8 mouse cellular contexts compared by ENCODE assay signal in genomic region chr19:36348161-36348800, GRCm38 (mm10). TPM values are rescaled to one million over a fixed set of nuclear protein-coding genes. Genes with fewer than 3 reads are reported as not detected.
DNase-seq lines count a peak whose midpoint lies in the region; ATAC-seq and TF ChIP-seq lines count a peak whose summit lies in the region.

Gene Pcgf5, plus strand, starts transcription at chr19:36348309.

- H3K4me3 ChIP-seq in forebrain, embryonic 14.5 days (ENCODE audit: low read depth, low read length): peak within 1 kb of the TSS; percentile 84
- peak within 1 kb of the TSS; percentile 77 for H3K4me3 ChIP-seq in liver, postnatal 0 days (ENCODE audit: low read depth, low read length)
- H3K4me3 ChIP-seq in neural tube, embryonic 12.5 days: peak within 1 kb of the TSS; percentile 78
- peak within 1 kb of the TSS; percentile 79 for H3K4me3 ChIP-seq in stomach, embryonic 16.5 days (replicated peaks; ENCODE audit: low read length)

- intact Hi-C loops in heart, postnatal 14 days (cut with DNase I): loop anchor here (5.0 kb wide), 3 partner anchors 81 to 166 kb away; no protein-coding TSS in a partner anchor

- peak within 1 kb of the TSS; percentile 98 for H3K4me2 ChIP-seq in forebrain, embryonic 14.5 days (ENCODE audit: low read length)
- peak within 1 kb of the TSS; percentile 98 for H3K4me2 ChIP-seq in liver, postnatal 0 days (ENCODE audit: low read depth, low read length)
- H3K4me2 ChIP-seq in neural tube, embryonic 12.5 days (replicated peaks): peak within 1 kb of the TSS; percentile 100
- peak within 1 kb of the TSS; percentile 100 for H3K4me2 ChIP-seq in stomach, embryonic 16.5 days (ENCODE audit: low read depth, low read length)

- WGBS in forebrain, embryonic 14.5 days: under 1% methylated on average over 74 of the region's 92 CpGs
- WGBS in liver, postnatal 0 days (ENCODE audit: insufficient replicate concordance): 3% methylated on average over 66 of the region's 92 CpGs
- WGBS in neural tube, embryonic 12.5 days: 1% methylated on average over 90 of the region's 92 CpGs
- WGBS in stomach, embryonic 16.5 days: under 1% methylated on average over 67 of the region's 92 CpGs

- H3K27me3 ChIP-seq in forebrain, embryonic 14.5 days (replicated peaks; ENCODE audit: control insufficient read depth, insufficient read depth, low read length): peaks cover 12% of the 10 kb centered on the region; the same call in 1 of the 2 replicates
- peaks cover 37% of the 10 kb centered on the region for H3K27me3 ChIP-seq in liver, postnatal 0 days (ENCODE audit: insufficient read depth, low read length)
- H3K27me3 ChIP-seq in neural tube, embryonic 12.5 days (replicated peaks): peaks cover 54% of the 10 kb centered on the region
- peaks cover 23% of the 10 kb centered on the region for H3K27me3 ChIP-seq in stomach, embryonic 16.5 days (ENCODE audit: control insufficient read depth, insufficient read depth, low read length)

- TF ChIP-seq EP300 in liver, postnatal 0 days (IDR thresholded peaks at IDR 0.05; ENCODE audit: low read depth): no peak

- peak; percentile 78 for ATAC-seq in cerebellum, adult (ENCODE audit: insufficient number of reproducible peaks, low FRiP score, low TSS enrichment)
- ATAC-seq in forebrain, embryonic 14.5 days: peak; percentile 77
- ATAC-seq in liver, postnatal 0 days: peak; percentile 78
- ATAC-seq in neural tube, embryonic 12.5 days (ENCODE audit: low FRiP score, low read depth): peak; percentile 78
- peak; percentile 80 for ATAC-seq in stomach, embryonic 16.5 days (ENCODE audit: insufficient read depth, low FRiP score)

- H3K9ac ChIP-seq in forebrain, embryonic 14.5 days (ENCODE audit: low read length): peak within 1 kb of the TSS; percentile 68
- peak within 1 kb of the TSS; percentile 65 for H3K9ac ChIP-seq in liver, postnatal 0 days (replicated peaks)
- H3K9ac ChIP-seq in neural tube, embryonic 12.5 days: peak within 1 kb of the TSS; percentile 57
- H3K9ac ChIP-seq in stomach, embryonic 16.5 days (ENCODE audit: low read length): peak within 1 kb of the TSS; percentile 78

- no peaks in the 10 kb centered on the region for H3K9me3 ChIP-seq in forebrain, embryonic 14.5 days (replicated peaks; ENCODE audit: control insufficient read depth, low read length)
- no peaks in the 10 kb centered on the region for H3K9me3 ChIP-seq in liver, postnatal 0 days (ENCODE audit: low read length)
- H3K9me3 ChIP-seq in neural tube, embryonic 12.5 days: no peaks in the 10 kb centered on the region
- no peaks in the 10 kb centered on the region for H3K9me3 ChIP-seq in stomach, embryonic 16.5 days (replicated peaks; ENCODE audit: control insufficient read depth, low read length)

- no peak for TF ChIP-seq CTCF in liver, postnatal 0 days (IDR thresholded peaks at IDR 0.05; ENCODE audit: low read depth)

- peaks cover 9% of the 10 kb centered on the region for H3K4me1 ChIP-seq in forebrain, embryonic 14.5 days (ENCODE audit: control insufficient read depth, insufficient read depth, low read length)
- H3K4me1 ChIP-seq in liver, postnatal 0 days (ENCODE audit: insufficient read depth): peaks cover 5% of the 10 kb centered on the region; the same call in 1 of the 2 replicates
- peaks cover 5% of the 10 kb centered on the region; the same call in 1 of the 2 replicates for H3K4me1 ChIP-seq in neural tube, embryonic 12.5 days
- peaks cover 4% of the 10 kb centered on the region; the same call in 1 of the 2 replicates for H3K4me1 ChIP-seq in stomach, embryonic 16.5 days (ENCODE audit: control insufficient read depth, insufficient read depth, low read length)

- DNase-seq in CD4-positive, CD25-positive, alpha-beta regulatory T cell, adult 2 months (ENCODE audit: low read depth, low spot score): peak; percentile 82
- peak; percentile 78 for DNase-seq in forebrain, embryonic 14.5 days (ENCODE audit: low spot score)
- peak; percentile 78 to 82 for DNase-seq in heart, postnatal 14 days
- DNase-seq in layer of hippocampus, adult 11-12 months (ENCODE audit: low spot score): peak; percentile 62
- DNase-seq in liver, postnatal 0 days: peak; percentile 73

- no peaks in the 10 kb centered on the region for H3K36me3 ChIP-seq in forebrain, embryonic 14.5 days (ENCODE audit: control insufficient read depth, insufficient read depth, low read length)
- H3K36me3 ChIP-seq in liver, postnatal 0 days (replicated peaks; ENCODE audit: insufficient read depth, low read length): no peaks in the 10 kb centered on the region
- H3K36me3 ChIP-seq in neural tube, embryonic 12.5 days: no peaks in the 10 kb centered on the region
- no peaks in the 10 kb centered on the region for H3K36me3 ChIP-seq in stomach, embryonic 16.5 days (ENCODE audit: control insufficient read depth, insufficient read depth, low read length)

- H3K27ac ChIP-seq in forebrain, embryonic 14.5 days (ENCODE audit: low read depth, low read length): peak within 1 kb of the TSS; percentile 9; the same call in 1 of the 2 replicates
- H3K27ac ChIP-seq in liver, postnatal 0 days (ENCODE audit: low read depth): peak within 1 kb of the TSS; percentile 12; the same call in 1 of the 2 replicates
- H3K27ac ChIP-seq in neural tube, embryonic 12.5 days: no peak within 1 kb of the TSS
- peak within 1 kb of the TSS; percentile 52 for H3K27ac ChIP-seq in stomach, embryonic 16.5 days (ENCODE audit: low read length)

RNA-seq across cellular contexts. Expression of gene Pcgf5, which starts in this region (rescaled TPM):
- polyA plus RNA-seq in forebrain, embryonic 14.5 days (2014; fragmentation: Nextera tagmentation; extraction: Ambion mirVana): 13.6 and 14.9 TPM in 2 replicates
- 10 to 100 TPM; 53.2 to 61.5 TPM for total RNA-seq in heart, postnatal 14 days (2021)
- 13.3 and 14.7 TPM in 2 replicates for polyA plus RNA-seq in liver, postnatal 0 days (2015; fragmentation: Nextera tagmentation; extraction: Ambion mirVana)
- 8.4 and 8.8 TPM in 2 replicates for polyA plus RNA-seq in neural tube, embryonic 12.5 days (2016; fragmentation: Nextera tagmentation; extraction: Ambion mirVana)
- polyA plus RNA-seq in stomach, embryonic 16.5 days (2015; fragmentation: Nextera tagmentation; extraction: Ambion mirVana): 11.3 and 12.7 TPM in 2 replicates
